Mouse (Mus musculus): ENCODE results near the gene Sbk2.

GRCm38 (mm10) chr7:4911561-4911960 lies 52.6 kb downstream of the Sbk2 start:
- peak; percentile 65 for TF ChIP-seq CTCF (IDR thresholded peaks at IDR 0.05; ENCODE audit: low read depth, low read length)
- no peak for TF ChIP-seq POLR2A (IDR thresholded peaks at IDR 0.05; ENCODE audit: extremely low read depth, insufficient read depth, low read length)
